Mouse (Mus musculus) erythroblast, embryonic 14.5 days (primary cell): Measurements from ENCODE around the gene Ptprn. TPM values are rescaled to one million over a fixed set of nuclear protein-coding genes. Genes with fewer than 3 reads are reported as not detected.

Experiments
- H3K27me3 ChIP-seq: 2 replicates; pipeline ENCODE4 v1.6.1; 2012; ENCODE audit warnings: inconsistent platforms; ENCODE audit not compliant: control insufficient read depth
- H3K36me3 ChIP-seq: 2 replicates; pipeline ENCODE4 v1.6.1; 2012; ENCODE audit warnings: mild to moderate bottlenecking, inconsistent platforms; ENCODE audit not compliant: control insufficient read depth
- H3K4me1 ChIP-seq: 2 replicates; pipeline ENCODE4 v1.6.1; 2012; ENCODE audit warnings: inconsistent platforms; ENCODE audit not compliant: control insufficient read depth
- H3K4me3 ChIP-seq: replicated peaks from 2 replicates; pipeline ENCODE3; 2012; ENCODE audit warnings: moderate library complexity, mild to moderate bottlenecking, inconsistent platforms
- H3K9me3 ChIP-seq: 2 replicates; pipeline ENCODE4 v1.6.1; 2012; ENCODE audit warnings: low read length, inconsistent platforms, mixed read lengths; ENCODE audit not compliant: control insufficient read depth
- GATA1 ChIP-seq: IDR thresholded peaks from 2 replicates; pipeline ENCODE4 v1.6.1; 2012; ENCODE audit warnings: low read length, inconsistent platforms, mixed read lengths
- TAL1 ChIP-seq: IDR thresholded peaks from 3 replicates; pipeline ENCODE4 v1.6.1; 2012; ENCODE audit warnings: low read length, inconsistent platforms, mixed read lengths
- polyA plus RNA-seq: library from polyadenylated mRNA; stranded (reverse); fragments of >175 nt; gene quantifications from 2 replicates; pipeline ENCODE4 v1.2.3, GENCODE M21; 2012

The Ptprn gene
- not detected in 2 replicates for polyA plus RNA-seq

DNA sequence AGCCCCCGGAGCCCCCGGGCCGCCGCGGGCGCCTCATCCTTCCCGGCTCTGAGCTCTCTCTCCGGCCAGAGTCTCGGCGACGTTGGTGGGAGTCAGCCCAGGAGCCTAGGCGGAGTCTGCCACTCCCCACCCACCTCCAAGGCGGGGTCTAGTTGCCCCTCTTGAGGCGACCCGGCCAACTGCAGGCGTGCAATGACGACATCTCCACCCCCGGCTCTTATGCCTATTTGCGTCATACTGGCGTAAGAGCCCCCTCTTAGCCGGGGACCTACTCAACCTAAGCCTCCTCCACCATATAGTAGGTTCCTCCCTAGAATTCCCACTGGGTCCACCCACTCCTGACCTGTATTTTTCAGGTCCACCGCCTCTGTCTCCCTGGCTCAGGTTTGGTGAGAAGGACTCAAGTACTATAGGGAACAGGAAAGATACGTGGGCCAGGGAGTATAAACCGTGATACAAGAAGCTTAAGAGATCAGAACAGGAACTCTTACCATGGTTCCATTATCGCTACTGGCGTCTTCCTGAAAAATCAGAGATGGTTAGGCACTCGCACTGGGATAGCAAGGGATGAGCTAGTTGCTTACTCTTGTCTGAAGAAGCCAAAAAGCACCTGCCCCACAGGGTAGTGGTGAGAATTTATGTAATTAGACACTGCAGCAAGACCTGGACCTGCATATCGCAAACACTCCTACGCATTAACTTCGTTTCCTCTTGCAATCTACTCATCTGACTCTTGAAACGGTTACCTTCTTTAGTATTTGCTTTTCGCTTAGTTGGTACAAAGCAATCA is at the start of gene Ptprn:
TSS of gene Ptprn (minus strand) at position 412 of the 790 bp plus-strand sequence.
- H3K4me1 ChIP-seq: no peaks in the 10 kb centered on the region
- no peak within 1 kb of the TSS for H3K4me3 ChIP-seq
- peaks cover 43% of the 10 kb centered on the region for H3K27me3 ChIP-seq
- no peaks in the 10 kb centered on the region for H3K36me3 ChIP-seq
- TF ChIP-seq TAL1 (no peak), GATA1 (no peak)
- no peaks in the 10 kb centered on the region for H3K9me3 ChIP-seq

DNA sequence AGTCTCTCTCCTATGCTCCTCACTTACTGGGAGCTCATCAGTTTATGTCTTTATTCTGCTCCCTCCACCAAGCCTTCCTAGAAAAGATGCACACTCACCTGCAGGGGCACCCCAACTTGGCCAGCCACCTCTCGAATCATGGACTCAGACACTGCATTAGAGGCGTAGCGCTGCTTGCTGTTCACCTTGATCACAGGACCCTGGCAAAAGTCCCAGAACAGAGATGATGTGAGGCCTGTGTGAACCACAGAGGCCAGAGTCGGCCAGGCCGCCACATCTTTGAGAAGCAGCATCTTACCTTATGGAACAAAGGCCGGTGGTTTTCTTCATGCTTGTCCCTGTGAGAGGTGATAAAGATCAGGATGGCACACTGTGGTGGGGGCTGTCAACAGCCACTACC is 47.4 kb upstream of the Ptprn start:
- Histone ChIP-seq H3K27me3 (no peaks in the 10 kb centered on the region), H3K4me1 (peaks cover 17% of the 10 kb centered on the region), H3K9me3 (no peaks in the 10 kb centered on the region), H3K36me3 (peaks cover 72% of the 10 kb centered on the region), H3K4me3 (no peak overlapping the region)
- TF ChIP-seq TAL1 (no peak), GATA1 (no peak)

DNA sequence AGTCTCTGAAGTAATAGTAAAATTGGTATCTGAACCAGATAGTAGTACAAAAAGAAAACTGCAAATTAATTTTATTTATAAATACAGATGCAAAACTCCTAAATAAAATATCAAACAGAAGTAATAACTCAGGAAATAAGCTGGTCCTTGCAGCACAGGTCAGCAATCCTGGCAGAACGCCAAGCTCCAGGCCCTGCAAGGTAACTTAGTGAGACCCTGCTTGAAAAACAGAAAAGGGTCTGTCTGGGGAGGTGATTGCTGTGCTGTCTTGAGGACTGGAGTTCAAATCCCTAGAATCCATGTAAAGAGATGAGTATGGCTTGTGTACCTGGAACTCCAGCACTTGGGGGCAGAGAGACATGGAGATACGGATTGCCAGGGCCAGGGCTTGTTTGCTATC is 40.4 kb upstream of the Ptprn start:
- Histone ChIP-seq H3K36me3 (peaks cover 16% of the 10 kb centered on the region), H3K4me1 (no peaks in the 10 kb centered on the region), H3K4me3 (no peak overlapping the region), H3K9me3 (no peaks in the 10 kb centered on the region), H3K27me3 (no peaks in the 10 kb centered on the region)
- no peak for TF ChIP-seq TAL1
- TF ChIP-seq GATA1: no peak

DNA sequence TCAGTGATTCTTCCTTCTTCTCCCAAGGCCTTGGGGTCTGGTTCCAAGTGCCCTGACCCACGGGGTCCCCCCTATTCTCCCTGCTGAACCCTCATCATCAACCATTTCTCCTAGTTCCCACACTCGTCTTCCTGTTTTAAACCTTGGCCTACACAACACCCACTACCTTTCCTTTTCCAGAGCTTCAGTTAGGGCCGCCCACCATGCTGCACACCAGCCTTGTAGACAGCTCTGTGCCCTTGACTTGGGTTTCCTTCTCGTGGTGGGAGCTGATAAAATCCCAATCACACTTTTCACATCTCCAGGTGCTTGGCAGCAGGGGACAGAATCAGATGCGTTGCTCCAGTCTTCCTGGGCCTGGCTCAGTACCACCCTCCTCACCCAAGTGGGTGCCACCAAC is 30.0 kb upstream of the Ptprn start:
- no peaks in the 10 kb centered on the region for H3K36me3 ChIP-seq
- no peaks in the 10 kb centered on the region for H3K9me3 ChIP-seq
- H3K4me1 ChIP-seq: no peaks in the 10 kb centered on the region
- H3K27me3 ChIP-seq: no peaks in the 10 kb centered on the region
- no peak overlapping the region for H3K4me3 ChIP-seq
- no peak for TF ChIP-seq GATA1
- TF ChIP-seq TAL1: no peak

DNA sequence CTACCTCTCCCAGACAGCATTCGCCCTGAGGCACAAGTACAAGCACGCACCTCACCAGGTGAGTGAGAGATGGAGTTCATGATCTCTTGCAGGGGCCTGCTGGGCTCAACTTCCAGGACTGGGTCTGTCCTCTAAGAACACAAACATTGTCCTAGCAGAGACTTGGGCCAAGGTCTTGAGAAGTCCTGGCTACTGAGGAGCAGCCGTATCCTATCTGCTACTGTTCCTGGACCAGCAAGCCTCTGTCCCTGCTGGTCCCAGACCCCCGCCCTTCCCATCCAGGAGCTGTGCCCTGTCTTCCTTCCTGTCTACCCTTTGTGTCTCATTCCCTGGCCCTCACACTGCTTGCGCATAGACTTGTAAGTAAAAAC is 29.0 kb upstream of the Ptprn start:
- no peaks in the 10 kb centered on the region for H3K4me1 ChIP-seq
- H3K4me3 ChIP-seq: no peak overlapping the region
- no peak for TF ChIP-seq GATA1
- no peak for TF ChIP-seq TAL1
- H3K9me3 ChIP-seq: no peaks in the 10 kb centered on the region
- H3K27me3 ChIP-seq: no peaks in the 10 kb centered on the region
- no peaks in the 10 kb centered on the region for H3K36me3 ChIP-seq

DNA sequence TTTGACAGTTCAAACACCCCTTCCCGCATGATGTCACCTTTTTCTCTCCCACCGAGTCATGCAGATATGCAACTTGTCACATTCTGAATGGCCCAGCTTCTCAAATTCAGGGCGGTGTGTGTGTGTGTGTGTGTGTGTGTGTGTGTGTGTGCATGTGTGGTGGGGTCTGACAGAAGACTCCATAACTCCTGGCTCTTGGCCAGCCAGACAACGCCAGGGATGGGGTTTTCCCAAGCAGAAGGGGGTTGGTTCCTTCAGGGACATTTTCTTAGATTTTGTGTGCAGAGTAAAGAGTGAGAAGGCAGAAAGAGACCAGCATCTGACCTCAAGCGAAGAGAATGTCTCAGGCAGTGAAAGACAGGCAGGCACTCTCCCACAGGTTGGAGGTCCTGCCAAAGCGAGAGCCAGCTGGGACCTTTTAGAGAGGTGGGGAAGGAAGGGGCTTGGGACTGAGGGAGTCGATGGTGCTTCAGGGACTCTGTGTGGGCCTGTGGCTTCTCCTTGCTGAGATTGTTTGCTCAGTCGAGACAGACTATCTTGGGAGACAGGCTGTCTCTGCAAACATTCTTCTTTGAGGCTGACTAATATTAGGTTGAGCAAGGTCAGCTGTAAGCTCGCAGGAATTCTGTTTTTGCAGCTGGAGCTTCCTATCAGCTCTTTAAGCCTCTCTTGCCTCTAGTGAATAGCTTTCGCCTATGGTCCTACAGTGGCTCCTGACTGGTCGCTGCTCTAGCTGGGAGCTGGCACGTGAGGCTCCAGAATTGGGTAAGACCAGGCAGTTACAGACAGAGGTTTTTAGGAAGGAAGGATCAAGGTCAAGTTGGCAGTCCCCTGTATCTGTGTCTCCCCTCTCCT is 28.4 kb upstream of the Ptprn start:
- no peak for TF ChIP-seq GATA1
- no peak for TF ChIP-seq TAL1
- Histone ChIP-seq H3K4me1 (no peaks in the 10 kb centered on the region), H3K27me3 (no peaks in the 10 kb centered on the region), H3K4me3 (no peak overlapping the region), H3K9me3 (no peaks in the 10 kb centered on the region), H3K36me3 (no peaks in the 10 kb centered on the region)

DNA sequence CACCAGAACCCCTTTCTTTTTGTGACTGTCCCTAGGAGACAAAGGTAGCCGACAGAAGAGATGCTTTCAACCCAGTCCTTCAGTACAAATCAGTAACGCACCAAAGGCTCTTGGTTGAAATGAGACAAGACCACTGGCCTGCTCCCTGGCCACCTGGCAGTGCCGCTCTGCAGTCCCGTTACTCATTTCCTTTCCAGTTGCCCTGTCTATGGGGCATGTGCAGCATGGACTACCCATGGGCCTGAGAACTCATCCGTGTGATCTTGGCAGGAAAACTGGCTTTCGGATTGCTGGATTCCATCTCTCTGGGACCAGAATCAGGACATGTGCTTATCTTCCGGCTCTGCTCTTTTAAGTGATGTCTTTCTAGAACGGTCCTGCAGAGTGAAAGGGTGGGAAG is 27.0 kb upstream of the Ptprn start:
- Histone ChIP-seq H3K27me3 (no peaks in the 10 kb centered on the region), H3K4me3 (no peak overlapping the region), H3K4me1 (no peaks in the 10 kb centered on the region), H3K36me3 (no peaks in the 10 kb centered on the region), H3K9me3 (no peaks in the 10 kb centered on the region)
- TF ChIP-seq GATA1 (no peak), TAL1 (no peak)

DNA sequence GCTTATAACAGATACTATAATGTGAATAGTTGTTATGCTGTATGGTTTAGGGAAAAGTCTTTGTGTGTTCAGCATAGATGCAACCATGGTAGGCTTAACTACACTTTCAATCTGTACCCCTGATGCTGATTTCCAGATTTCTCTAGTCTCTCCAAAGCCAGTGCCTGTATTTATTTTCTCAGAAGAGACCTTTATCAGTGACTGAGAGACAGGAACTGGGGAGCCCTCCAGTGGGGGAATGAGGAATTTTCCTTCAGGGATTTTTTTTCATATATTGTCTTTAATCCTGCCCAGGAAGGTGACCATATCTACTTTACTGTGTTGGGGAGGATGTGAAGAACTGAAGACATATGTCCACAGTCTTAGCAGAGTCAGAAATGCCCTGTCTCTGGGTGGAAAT is 26.3 kb upstream of the Ptprn start:
- Histone ChIP-seq H3K36me3 (no peaks in the 10 kb centered on the region), H3K27me3 (no peaks in the 10 kb centered on the region), H3K4me3 (no peak overlapping the region), H3K9me3 (no peaks in the 10 kb centered on the region), H3K4me1 (no peaks in the 10 kb centered on the region)
- no peak for TF ChIP-seq GATA1
- no peak for TF ChIP-seq TAL1

DNA sequence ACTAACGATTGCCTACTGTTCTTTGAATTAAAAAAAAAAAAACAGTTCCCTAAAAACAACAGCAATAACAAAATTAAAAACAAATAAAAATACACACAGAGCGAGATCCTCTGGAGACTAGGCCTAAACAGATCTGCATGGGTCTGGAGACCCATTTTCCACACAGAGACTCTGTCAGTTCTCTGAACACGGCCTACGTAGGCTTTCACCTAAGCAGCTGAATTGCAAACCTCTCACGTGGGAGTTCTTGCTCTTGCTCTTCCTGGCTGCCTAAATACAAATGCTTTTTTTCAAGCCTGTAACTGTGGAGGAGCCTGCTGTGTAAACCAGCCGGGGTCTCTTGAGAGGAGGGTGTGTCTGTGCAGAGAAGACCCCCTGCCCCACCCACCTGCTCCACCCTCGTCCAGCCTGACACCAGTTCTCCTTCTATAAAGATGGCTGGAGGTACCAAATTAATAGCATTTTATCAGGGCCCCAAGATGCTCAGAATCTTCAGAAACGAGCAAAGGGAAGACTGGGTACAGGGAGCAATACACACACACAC is 25.7 kb upstream of the Ptprn start:
- no peaks in the 10 kb centered on the region for H3K36me3 ChIP-seq
- no peaks in the 10 kb centered on the region for H3K9me3 ChIP-seq
- no peak overlapping the region for H3K4me3 ChIP-seq
- no peaks in the 10 kb centered on the region for H3K4me1 ChIP-seq
- no peaks in the 10 kb centered on the region for H3K27me3 ChIP-seq
- TF ChIP-seq TAL1 (no peak), GATA1 (no peak)
